Mouse (Mus musculus): Measurements from ENCODE around the gene Ttc41. TPM values are rescaled to one million over a fixed set of nuclear protein-coding genes. Genes with fewer than 3 reads are reported as not detected.
"Not testable (repeated sequence)": the region's sequence is repeated elsewhere in the genome, so short reads cannot be mapped to it uniquely, and the experiment has no call there.

Gene Ttc41
- 1 to 10 TPM; 1.4 to 8.2 (median 3.7) TPM for total RNA-seq (2018; cell fraction: chromatin; rRNA removed)
- total RNA-seq (2018; cell fraction: cytosol; rRNA removed) = under 1 TPM; 0.11 to 0.77 (median 0.32) TPM
- 1 to 10 TPM in 24 of 26 experiments, under 1 TPM in 2; 0.63 to 6.8 (median 2.1) TPM for total RNA-seq (2018; cell fraction: nucleus; rRNA removed)
- polyA plus RNA-seq (2018) = 0.20 to 0.50 TPM (median 0.33 TPM) in 3 replicates

GRCm38 (mm10) chr10:86705318-86705921 is at the start of gene Ttc41, which contains the start of gene Hsp90b1:
Gene Ttc41, plus strand, starts transcription at chr10:86705811.
Gene Hsp90b1, minus strand, starts transcription at chr10:86705509.
- WGBS (ENCODE audit: missing documents) = under 1% methylated on average over 51 of the region's 51 CpGs
- peak within 1 kb of the TSS; percentile 95 for H3K27ac ChIP-seq
- peak within 1 kb of the TSS; percentile 95 for H3K4me3 ChIP-seq (ENCODE audit: inconsistent target)
- peaks cover 30% of the 10 kb centered on the region for H3K36me3 ChIP-seq (ENCODE audit: inconsistent target)
- peaks cover 48% of the 10 kb centered on the region for H3K79me2 ChIP-seq (ENCODE audit: inconsistent target)

GRCm38 (mm10) chr10:86670550-86670949 is 35.1 kb upstream of the Ttc41 start:
- H3K4me3 ChIP-seq (ENCODE audit: inconsistent target); H3K36me3 ChIP-seq (ENCODE audit: inconsistent target); H3K79me2 ChIP-seq (ENCODE audit: inconsistent target); H3K27ac ChIP-seq: not testable (repeated sequence)
- WGBS (ENCODE audit: missing documents) = 80% methylated on average over 1 of the region's 4 CpGs

GRCm38 (mm10) chr10:86684797-86685178 is 20.8 kb upstream of the Ttc41 start:
- Histone ChIP-seq H3K4me3 (ENCODE audit: inconsistent target) (peak overlapping the region; percentile 43), H3K27ac (0 out of 2 replicates have a peak overlapping the region, but pooled peaks have one; percentile 55)
- H3K79me2 ChIP-seq (ENCODE audit: inconsistent target); H3K36me3 ChIP-seq (ENCODE audit: inconsistent target): not testable (repeated sequence)
- 37% methylated on average over 2 of the region's 2 CpGs for WGBS (ENCODE audit: missing documents)

- Histone ChIP-seq H3K27ac (peak overlapping the region; percentile 55), H3K4me3 (ENCODE audit: inconsistent target) (peak overlapping the region; percentile 43)
- not testable (repeated sequence) for H3K36me3 ChIP-seq (ENCODE audit: inconsistent target); H3K79me2 ChIP-seq (ENCODE audit: inconsistent target)
- 1% methylated on average over 42 of the region's 53 CpGs for WGBS (ENCODE audit: missing documents)
Measured at GRCm38 (mm10) chr10:86685179-86686016, 20.2 kb upstream of the Ttc41 start.

- not testable (repeated sequence) for H3K79me2 ChIP-seq (ENCODE audit: inconsistent target); H3K27ac ChIP-seq; H3K36me3 ChIP-seq (ENCODE audit: inconsistent target)
- H3K4me3 ChIP-seq (ENCODE audit: inconsistent target) = peak overlapping the region; percentile 43
- WGBS (ENCODE audit: missing documents) = 22% methylated on average over 7 of the region's 9 CpGs
Measured at GRCm38 (mm10) chr10:86686017-86686360, 19.6 kb upstream of the Ttc41 start.

- no peak overlapping the region for H3K27ac ChIP-seq
- peaks cover 75% of the 10 kb centered on the region for H3K36me3 ChIP-seq (ENCODE audit: inconsistent target)
- no peak overlapping the region for H3K4me3 ChIP-seq (ENCODE audit: inconsistent target)
- H3K79me2 ChIP-seq (ENCODE audit: inconsistent target) = peaks cover 79% of the 10 kb centered on the region
- WGBS (ENCODE audit: missing documents) = 71% methylated on average over 3 of the region's 3 CpGs
Measured at GRCm38 (mm10) chr10:86700251-86700650, 5.4 kb upstream of the Ttc41 start.

GRCm38 (mm10) chr10:86700973-86701372 is 4.6 kb upstream of the Ttc41 start:
- H3K36me3 ChIP-seq (ENCODE audit: inconsistent target) = peaks cover 68% of the 10 kb centered on the region
- 55% methylated on average over 3 of the region's 3 CpGs for WGBS (ENCODE audit: missing documents)
- H3K27ac ChIP-seq = no peak overlapping the region
- peaks cover 79% of the 10 kb centered on the region for H3K79me2 ChIP-seq (ENCODE audit: inconsistent target)
- no peak overlapping the region for H3K4me3 ChIP-seq (ENCODE audit: inconsistent target)

GRCm38 (mm10) chr10:86702312-86702920 is 3.2 kb upstream of the Ttc41 start:
- H3K36me3 ChIP-seq (ENCODE audit: inconsistent target) = peaks cover 59% of the 10 kb centered on the region
- peaks cover 78% of the 10 kb centered on the region for H3K79me2 ChIP-seq (ENCODE audit: inconsistent target)
- H3K27ac ChIP-seq = no peak overlapping the region
- 83% methylated on average over 4 of the region's 4 CpGs for WGBS (ENCODE audit: missing documents)
- H3K4me3 ChIP-seq (ENCODE audit: inconsistent target) = no peak overlapping the region

GRCm38 (mm10) chr10:86703375-86703774 is 2.2 kb upstream of the Ttc41 start:
- H3K79me2 ChIP-seq (ENCODE audit: inconsistent target) = peaks cover 68% of the 10 kb centered on the region
- 82% methylated on average over 4 of the region's 4 CpGs for WGBS (ENCODE audit: missing documents)
- H3K4me3 ChIP-seq (ENCODE audit: inconsistent target) = peak overlapping the region; percentile 95
- peaks cover 50% of the 10 kb centered on the region for H3K36me3 ChIP-seq (ENCODE audit: inconsistent target)
- no peak overlapping the region for H3K27ac ChIP-seq

GRCm38 (mm10) chr10:86704141-86704540 is 1.5 kb upstream of the Ttc41 start:
- peak overlapping the region; percentile 95 for H3K4me3 ChIP-seq (ENCODE audit: inconsistent target)
- WGBS (ENCODE audit: missing documents) = 2% methylated on average over 8 of the region's 8 CpGs
- H3K36me3 ChIP-seq (ENCODE audit: inconsistent target) = peaks cover 42% of the 10 kb centered on the region
- H3K27ac ChIP-seq = peak overlapping the region; percentile 91
- peaks cover 60% of the 10 kb centered on the region for H3K79me2 ChIP-seq (ENCODE audit: inconsistent target)

- WGBS (ENCODE audit: missing documents) = under 1% methylated on average over 33 of the region's 33 CpGs
Measured at GRCm38 (mm10) chr10:86704589-86705191, 921 bp upstream of the Ttc41 start.

GRCm38 (mm10) chr10:86705922-86706752 is 526 bp downstream of the Ttc41 start:
- Histone ChIP-seq H3K27ac (peak overlapping the region; percentile 95), H3K36me3 (ENCODE audit: inconsistent target) (peaks cover 22% of the 10 kb centered on the region; the same call in 1 of the 2 replicates)
- under 1% methylated on average over 33 of the region's 33 CpGs for WGBS (ENCODE audit: missing documents)

More at GRCm38 (mm10) chr10:86704589-86705191, 921 bp upstream of the Ttc41 start:
- Histone ChIP-seq H3K27ac (peak overlapping the region; percentile 91), H3K79me2 (ENCODE audit: inconsistent target) (peaks cover 55% of the 10 kb centered on the region), H3K4me3 (ENCODE audit: inconsistent target) (peak overlapping the region; percentile 95), H3K36me3 (ENCODE audit: inconsistent target) (peaks cover 37% of the 10 kb centered on the region)

GRCm38 (mm10) chr10:86707134-86707533 is 1.5 kb downstream of the Ttc41 start:
- Histone ChIP-seq H3K79me2 (ENCODE audit: inconsistent target) (peaks cover 30% of the 10 kb centered on the region), H3K36me3 (ENCODE audit: inconsistent target) (peaks cover 15% of the 10 kb centered on the region; the same call in 1 of the 2 replicates), H3K27ac (peak overlapping the region; percentile 95; the same call in 1 of the 2 replicates), H3K4me3 (ENCODE audit: inconsistent target) (peak overlapping the region; percentile 58; the same call in 1 of the 2 replicates)
- WGBS (ENCODE audit: missing documents) = 54% methylated on average over 2 of the region's 3 CpGs

More at GRCm38 (mm10) chr10:86705922-86706752, 526 bp downstream of the Ttc41 start:
- Histone ChIP-seq H3K4me3 (ENCODE audit: inconsistent target) (peak overlapping the region; percentile 58), H3K79me2 (ENCODE audit: inconsistent target) (peaks cover 40% of the 10 kb centered on the region)

All from macrophage (primary cell).